8 mouse cellular contexts compared by ENCODE assay signal in the genomic region with DNA sequence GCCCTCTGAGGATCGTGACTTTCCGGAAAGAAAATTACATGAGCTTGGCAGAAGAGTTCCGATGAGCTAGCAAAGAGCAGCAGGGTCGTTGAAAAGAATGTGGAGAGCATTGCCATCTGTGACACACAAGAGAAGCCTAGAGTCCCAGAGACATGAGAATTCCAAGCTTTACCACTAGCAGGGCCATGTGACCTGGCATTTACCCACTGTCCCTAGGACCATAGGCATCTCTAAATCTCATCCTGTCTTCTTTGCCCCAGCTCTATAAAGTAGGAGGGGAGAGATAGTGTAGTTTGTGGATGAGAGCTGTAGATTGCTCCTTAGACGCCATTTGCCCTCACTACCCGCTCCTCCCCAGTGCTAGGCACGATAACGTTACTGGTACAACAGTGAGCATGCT. TPM values are rescaled to one million over a fixed set of nuclear protein-coding genes. Genes with fewer than 3 reads are reported as not detected.
DNase-seq lines count a peak whose midpoint lies in the region; ATAC-seq and TF ChIP-seq lines count a peak whose summit lies in the region.

A gene (minus strand): TSS at position 101 of the 400 bp plus-strand sequence.

- no peak within 1 kb of the TSS for H3K4me2 ChIP-seq in forebrain, embryonic 11.5 days (ENCODE audit: low read depth, low read length, severe bottlenecking)
- H3K4me2 ChIP-seq in limb, embryonic 15.5 days, result no peak within 1 kb of the TSS

- H3K9ac ChIP-seq in forebrain, embryonic 11.5 days (ENCODE audit: low read length), result no peak within 1 kb of the TSS
- H3K9ac ChIP-seq in limb, embryonic 15.5 days, result no peak within 1 kb of the TSS

- no peaks in the 10 kb centered on the region for H3K9me3 ChIP-seq in forebrain, embryonic 11.5 days (ENCODE audit: control insufficient read depth, low read length)
- no peaks in the 10 kb centered on the region for H3K9me3 ChIP-seq in limb, embryonic 15.5 days

- WGBS in thymus, adult 2 months, result 95% methylated on average over 8 of the region's 8 CpGs
- 94% methylated on average over 8 of the region's 8 CpGs for WGBS in forebrain, embryonic 11.5 days
- 85% methylated on average over 8 of the region's 8 CpGs for WGBS in limb, embryonic 15.5 days

- ATAC-seq in forebrain, embryonic 11.5 days (replicated peaks; ENCODE audit: low FRiP score), result no peak
- ATAC-seq in limb, embryonic 15.5 days (ENCODE audit: insufficient number of reproducible peaks, low FRiP score, low TSS enrichment, low read depth), result no peak

- H3K27ac ChIP-seq in thymus, adult 2 months (ENCODE audit: control insufficient read depth, insufficient read depth, low read length), result no peak within 1 kb of the TSS
- H3K27ac ChIP-seq in forebrain, embryonic 11.5 days (ENCODE audit: low read depth, low read length), result no peak within 1 kb of the TSS
- no peak within 1 kb of the TSS for H3K27ac ChIP-seq in limb, embryonic 15.5 days

- no peaks in the 10 kb centered on the region for H3K27me3 ChIP-seq in thymus, adult 2 months (ENCODE audit: control insufficient read depth, insufficient read depth, low read length)
- no peaks in the 10 kb centered on the region for H3K27me3 ChIP-seq in forebrain, embryonic 11.5 days (ENCODE audit: control insufficient read depth, insufficient read depth, low read length)
- no peaks in the 10 kb centered on the region for H3K27me3 ChIP-seq in limb, embryonic 15.5 days

- no peak for TF ChIP-seq CTCF in thymus, adult 2 months (IDR thresholded peaks at IDR 0.05; ENCODE audit: borderline replicate concordance, control insufficient read depth, extremely low read depth, insufficient read depth, low read length, poor library complexity)

- no peak within 1 kb of the TSS for H3K4me3 ChIP-seq in thymus, adult 2 months (ENCODE audit: control insufficient read depth, insufficient read depth, low read length)
- H3K4me3 ChIP-seq in forebrain, embryonic 11.5 days (ENCODE audit: low read depth, low read length), result no peak within 1 kb of the TSS
- H3K4me3 ChIP-seq in limb, embryonic 15.5 days, result no peak within 1 kb of the TSS

- no peaks in the 10 kb centered on the region for H3K4me1 ChIP-seq in thymus, adult 2 months (replicated peaks; ENCODE audit: control insufficient read depth, insufficient read depth, low read length)
- no peaks in the 10 kb centered on the region for H3K4me1 ChIP-seq in forebrain, embryonic 11.5 days (replicated peaks; ENCODE audit: control insufficient read depth, insufficient read depth, low read length)
- peaks cover 2% of the 10 kb centered on the region; the same call in 1 of the 2 replicates for H3K4me1 ChIP-seq in limb, embryonic 15.5 days

- H3K36me3 ChIP-seq in thymus, adult 2 months (ENCODE audit: control insufficient read depth, insufficient read depth, low read length), result no peaks in the 10 kb centered on the region
- no peaks in the 10 kb centered on the region for H3K36me3 ChIP-seq in forebrain, embryonic 11.5 days (ENCODE audit: control insufficient read depth, insufficient read depth, low read length)
- H3K36me3 ChIP-seq in limb, embryonic 15.5 days, result no peaks in the 10 kb centered on the region

- no peak for DNase-seq in thymus, adult 2 months
- DNase-seq in thymus, adult 18-20 months, result no peak
- DNase-seq in forebrain, embryonic 11.5 days (ENCODE audit: low spot score), result no peak
- no peak for DNase-seq in heart, postnatal 4 days
- no peak for DNase-seq in spleen, postnatal 36 days (ENCODE audit: low spot score in 2 of 2)
- DNase-seq in testis, postnatal 10 days (ENCODE audit: low spot score), result no peak
- DNase-seq in right cerebral cortex, postnatal 4 days, result no peak

- TF ChIP-seq POLR2A in thymus, adult 2 months (IDR thresholded peaks at IDR 0.05; ENCODE audit: control insufficient read depth, extremely low read depth, insufficient read depth, low read length, poor library complexity), result no peak

RNA-seq across cellular contexts. Expression of the gene that starts here (rescaled TPM):
- 10.3 and 11.4 TPM in 2 replicates for polyA plus RNA-seq in thymus, adult 2 months (2012; rRNA removed)
- 50.5 and 51.4 TPM in 2 replicates for polyA plus RNA-seq in forebrain, embryonic 11.5 days (2014; fragmentation: Nextera tagmentation; extraction: Ambion mirVana)
- 10 to 100 TPM; 35.7 to 37.7 TPM for total RNA-seq in heart, postnatal 4 days (2021)
- 35.7 and 36.8 TPM in 2 replicates for polyA plus RNA-seq in limb, embryonic 15.5 days (2015; fragmentation: Nextera tagmentation; extraction: Ambion mirVana)
